Comparison of ENCODE assay signal across 8 mouse cellular contexts in the genomic region with DNA sequence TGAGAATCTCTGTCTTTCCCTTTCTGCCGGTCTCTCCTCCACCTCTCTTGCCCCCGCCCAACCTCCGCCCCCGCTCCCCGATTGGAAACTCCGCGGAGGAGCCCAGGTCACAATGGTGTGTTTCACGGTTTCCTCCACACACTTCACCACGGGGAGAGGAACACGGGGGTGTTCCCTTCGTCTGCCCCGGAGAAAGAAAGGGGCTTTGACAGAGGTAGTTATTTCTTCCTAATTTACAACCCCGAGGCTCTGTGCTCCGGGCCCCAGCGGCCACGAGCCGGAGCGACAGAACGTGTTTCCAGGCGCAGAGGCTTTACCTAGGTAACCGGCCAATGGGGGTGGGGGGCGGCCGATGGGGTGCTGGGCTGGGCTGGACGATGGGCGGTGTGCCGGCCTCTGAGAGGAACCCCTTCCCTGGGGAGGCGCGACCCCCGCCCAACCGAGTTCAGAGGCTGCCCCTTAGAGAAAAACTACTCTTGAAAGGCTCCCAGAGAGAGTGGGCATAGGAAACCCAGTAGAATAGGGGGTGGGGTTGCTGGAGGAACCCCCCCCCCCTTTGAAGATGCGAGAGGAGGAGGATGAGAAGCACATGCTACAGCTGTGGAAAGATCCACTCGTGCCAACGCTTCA. TPM values are rescaled to one million over a fixed set of nuclear protein-coding genes. Genes with fewer than 3 reads are reported as not detected.
A peak's percentile ranks its signal among the peaks of the same experiment; 100 is the strongest.
DNase-seq lines count a peak whose midpoint lies in the region; ATAC-seq and TF ChIP-seq lines count a peak whose summit lies in the region.

No protein-coding gene starts in this region.

- no peak for ATAC-seq in forebrain, embryonic 15.5 days (replicated peaks)

- H3K27me3 ChIP-seq in forebrain, embryonic 15.5 days, result peaks cover 45% of the 10 kb centered on the region
- peaks cover 32% of the 10 kb centered on the region for H3K27me3 ChIP-seq in myocyte (ENCODE audit: control insufficient read depth, insufficient read depth, insufficient read length)

- DNase-seq in right cerebral cortex, postnatal 14 days, result peak; percentile 17
- no peak for DNase-seq in right cerebral cortex, adult 18-20 months
- DNase-seq in brain, adult 2 months (ENCODE audit: low read depth, low spot score), result peak; percentile 30
- DNase-seq in kidney, postnatal 4 days, result peak; percentile 22 to 23
- DNase-seq in ovary, postnatal 10 days (ENCODE audit: low spot score), result no peak
- DNase-seq in gastrocnemius, postnatal 25 days, result no peak

- no peak for TF ChIP-seq POLR2A in myocyte (IDR thresholded peaks at IDR 0.05; ENCODE audit: insufficient read length, low read depth)

- peak overlapping the region; percentile 67 for H3K9ac ChIP-seq in forebrain, embryonic 15.5 days (replicated peaks)

- no peaks in the 10 kb centered on the region for H3K79me2 ChIP-seq in myocyte (ENCODE audit: control insufficient read depth, insufficient read depth)

- no peaks in the 10 kb centered on the region for H3K36me3 ChIP-seq in forebrain, embryonic 15.5 days
- no peaks in the 10 kb centered on the region for H3K36me3 ChIP-seq in myocyte (ENCODE audit: control insufficient read depth, insufficient read depth)

- peak overlapping the region; percentile 86 for H3K4me3 ChIP-seq in forebrain, embryonic 15.5 days
- peak overlapping the region; percentile 47 for H3K4me3 ChIP-seq in myocyte

- 0% methylated on average over 33 of the region's 33 CpGs for WGBS in forebrain, embryonic 15.5 days

- no peaks in the 10 kb centered on the region for H3K9me3 ChIP-seq in forebrain, embryonic 15.5 days

- H3ac ChIP-seq in myocyte (ENCODE audit: control insufficient read depth, insufficient read length), result no peak overlapping the region

- H3K27ac ChIP-seq in forebrain, embryonic 15.5 days (replicated peaks), result peak overlapping the region; percentile 92; the same call in 1 of the 2 replicates

- H3K4me2 ChIP-seq in forebrain, embryonic 15.5 days (replicated peaks), result peak overlapping the region; percentile 98
- H3K4me2 ChIP-seq in myocyte (ENCODE audit: low read depth), result peak overlapping the region; percentile 100

- peaks cover 60% of the 10 kb centered on the region for H3K4me1 ChIP-seq in forebrain, embryonic 15.5 days

TF ChIP-seq in myocyte, 11 proteins besides CTCF, POLR2A, EP300 and RAD21:
- TF ChIP-seq REST (IDR thresholded peaks at IDR 0.05; ENCODE audit: insufficient read depth, insufficient read length) (no peak), MAX (IDR thresholded peaks at IDR 0.05; ENCODE audit: low read depth) (no peak), SRF (IDR thresholded peaks at IDR 0.05; ENCODE audit: control insufficient read depth, insufficient read length, low read depth) (no peak)

RNA-seq across cellular contexts. Expression of gene Nr4a3, which starts 2.3 kb away (rescaled TPM):
- 7.2 and 8.2 TPM in 2 replicates for polyA plus RNA-seq in forebrain, embryonic 15.5 days (2015; fragmentation: Nextera tagmentation; extraction: Ambion mirVana)
- polyA plus RNA-seq in myocyte (2012; fragmentation: generic; extraction: Trizol), result 0.32 TPM
- total RNA-seq in gastrocnemius, postnatal 25 days (2021), result 10 to 100 TPM in 1 of 2 experiments, 1 to 10 TPM in 1; 6.1 to 11.0 TPM

Comparison
In these comparisons a context has a peak if more than half of its experiments do, and no peak if none do; other contexts are left out.
1. DNase-seq: peak in right cerebral cortex, postnatal 14 days (single experiment), brain, adult 2 months (single experiment) and kidney, postnatal 4 days (2 of 2); none in right cerebral cortex, adult 18-20 months (single experiment), ovary, postnatal 10 days (single experiment) and gastrocnemius, postnatal 25 days (single experiment).